Mouse (Mus musculus) ES-E14 (cell line): ENCODE results near the gene Hoxb13. TPM values are rescaled to one million over a fixed set of nuclear protein-coding genes. Genes with fewer than 3 reads are reported as not detected.

ENCODE experiments used
- DNase-seq: peaks from one replicate; pipeline ENCODE4 v3.0.0-alpha.2; 2013; ENCODE audit warnings: low read depth, low spot score
- H3K27ac ChIP-seq: 2 replicates; pipeline ENCODE4 v1.5.1; 2012; ENCODE audit warnings: low read depth, mild to moderate bottlenecking, low read length, moderate library complexity, mixed read lengths; ENCODE audit not compliant: poor library complexity, insufficient read depth, severe bottlenecking
- H3K36me3 ChIP-seq: 2 replicates; pipeline ENCODE4 v1.6.1; 2012; ENCODE audit warnings: mild to moderate bottlenecking, low read length, moderate library complexity, mixed read lengths; ENCODE audit not compliant: control insufficient read depth, poor library complexity, insufficient read depth, severe bottlenecking
- H3K4me1 ChIP-seq, 2 experiments: fragments of 150-350 bp in 1 of 2; sonication (generic) in 1 of 2; 2 replicates each; pipeline ENCODE4 v1.6.1; 2012; ENCODE audit warnings: low read length in 2 of 2, mild to moderate bottlenecking in 1 of 2, mixed read lengths in 1 of 2; ENCODE audit not compliant: control insufficient read depth in 2 of 2, insufficient read depth in 2 of 2, poor library complexity in 1 of 2
- H3K4me3 ChIP-seq, 2 experiments: fragments of 150-350 bp in 1 of 2; sonication (generic) in 1 of 2; 2 replicates each; pipeline ENCODE4 v1.5.1; 2012; ENCODE audit warnings: low read length in 2 of 2, low read depth in 1 of 2, mild to moderate bottlenecking in 1 of 2, mixed read lengths in 1 of 2; ENCODE audit not compliant: insufficient read depth in 1 of 2, poor library complexity in 1 of 2, severe bottlenecking in 1 of 2
- H3K9ac ChIP-seq: 2 replicates; pipeline ENCODE4 v1.6.1; 2012; ENCODE audit warnings: low read depth, mild to moderate bottlenecking, low read length, mixed read lengths; ENCODE audit not compliant: poor library complexity, insufficient read depth, severe bottlenecking
- H3K9me3 ChIP-seq: fragments of 150-350 bp; sonication (generic); 2 replicates; pipeline ENCODE4 v1.6.1; 2012; ENCODE audit warnings: low read depth, mild to moderate bottlenecking, low read length; ENCODE audit not compliant: control insufficient read depth, insufficient read depth
- CHD2 ChIP-seq: IDR thresholded peaks from 2 replicates; pipeline ENCODE4 v1.6.1; 2014; ENCODE audit warnings: mild to moderate bottlenecking, low read depth, low read length, inconsistent platforms
- HCFC1 ChIP-seq: IDR thresholded peaks from 2 replicates; pipeline ENCODE4 v1.6.1; 2012; ENCODE audit warnings: low read length, inconsistent platforms, borderline replicate concordance; ENCODE audit not compliant: insufficient read depth
- MAFK ChIP-seq: IDR thresholded peaks from 2 replicates; pipeline ENCODE4 v1.6.1; 2014; ENCODE audit warnings: mild to moderate bottlenecking, low read depth, low read length, inconsistent platforms; ENCODE audit not compliant: insufficient read depth
- ZC3H11A ChIP-seq: IDR thresholded peaks from 2 replicates; pipeline ENCODE4 v1.6.1; 2012; ENCODE audit warnings: low read depth, mild to moderate bottlenecking, inconsistent platforms, low read length, borderline replicate concordance
- ZNF384 ChIP-seq: IDR thresholded peaks from 2 replicates; pipeline ENCODE4 v1.6.1; 2012; ENCODE audit warnings: low read depth, low read length, inconsistent platforms
- in situ Hi-C, 2 experiments: fragments of 600-800 bp; cut with MboI; formaldehyde crosslinking; loops; one replicate each; pipeline ENCODE4 v1.15.1; 2025; ENCODE audit warnings: low sequenced_read_pairs in 2 of 2, inconsistent platforms in 1 of 2; ENCODE audit not compliant: unreplicated experiment in 2 of 2
- total RNA-seq: library from RNA; depleted of rRNA; stranded (reverse); fragments of 300-350 nt; gene quantifications from 2 replicates; pipeline ENCODE4 v1.2.3, GENCODE M21; 2012; rRNA removed

Gene Hoxb13
- total RNA-seq: 0.48 and 1.4 TPM in 2 replicates

DNA sequence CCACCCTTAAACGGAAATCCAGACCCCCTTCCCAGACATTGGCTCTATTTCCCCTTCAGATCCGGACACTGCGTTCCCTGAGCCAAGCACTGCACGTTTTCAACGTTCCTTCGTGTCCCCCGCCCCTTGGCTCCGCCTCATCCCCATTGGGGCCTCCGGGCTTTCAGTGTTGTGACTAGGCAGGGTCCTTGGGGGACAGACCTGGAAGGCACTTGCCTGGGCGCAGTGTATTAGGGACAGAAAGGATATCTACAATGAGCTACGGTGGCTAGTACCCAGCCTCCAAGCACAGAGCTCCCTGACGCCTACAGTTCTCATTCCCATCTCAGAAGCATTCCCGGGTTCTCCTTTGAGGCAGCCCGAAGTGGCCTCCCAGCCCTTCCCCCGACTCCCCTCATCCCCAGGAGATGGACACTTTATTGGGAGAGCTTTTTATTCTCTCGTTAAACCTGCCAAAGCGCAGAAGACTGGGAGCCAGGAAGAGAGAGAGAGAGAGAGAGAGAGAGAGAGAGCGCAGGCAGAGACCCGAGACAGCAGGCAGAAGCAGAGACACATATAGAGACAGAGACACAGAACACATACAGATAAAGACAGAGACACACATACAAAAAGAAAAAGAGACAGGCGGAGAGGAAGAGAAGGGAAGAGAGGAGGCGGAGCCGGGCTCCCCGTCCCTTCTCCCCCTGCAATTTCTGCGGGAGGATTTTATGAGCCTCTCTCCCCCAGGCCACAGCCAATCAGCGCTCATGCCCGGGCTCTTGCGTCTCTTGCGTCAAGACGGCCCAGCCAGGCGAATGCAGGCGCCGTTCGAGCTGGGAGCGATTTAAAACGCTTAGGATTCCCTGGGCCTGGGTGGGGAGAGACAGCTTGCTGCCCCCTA lies at the start of gene Hoxb13:
Gene Hoxb13 (plus strand): TSS at position 796 of the 880 bp plus-strand sequence.
- peaks cover 7 to 9% of the 10 kb centered on the region in 2 experiments; a peak in 3 of 4 replicates for H3K4me1 ChIP-seq
- H3K27ac ChIP-seq: no peak within 1 kb of the TSS
- TF ChIP-seq HCFC1 (no peak), ZC3H11A (no peak), ZNF384 (no peak), CHD2 (no peak), MAFK (no peak)
- H3K9ac ChIP-seq: peak within 1 kb of the TSS; percentile 43; the same call in 1 of the 2 replicates
- H3K4me3 ChIP-seq: peak within 1 kb of the TSS; percentile 39 to 43
- H3K36me3 ChIP-seq: no peaks in the 10 kb centered on the region
- no peak for DNase-seq
- no peaks in the 10 kb centered on the region for H3K9me3 ChIP-seq
- in situ Hi-C loops: loop anchor here in 1 of 2 experiments (10.0 kb wide), 1 partner anchor 141 kb away; no protein-coding TSS in a partner anchor

DNA sequence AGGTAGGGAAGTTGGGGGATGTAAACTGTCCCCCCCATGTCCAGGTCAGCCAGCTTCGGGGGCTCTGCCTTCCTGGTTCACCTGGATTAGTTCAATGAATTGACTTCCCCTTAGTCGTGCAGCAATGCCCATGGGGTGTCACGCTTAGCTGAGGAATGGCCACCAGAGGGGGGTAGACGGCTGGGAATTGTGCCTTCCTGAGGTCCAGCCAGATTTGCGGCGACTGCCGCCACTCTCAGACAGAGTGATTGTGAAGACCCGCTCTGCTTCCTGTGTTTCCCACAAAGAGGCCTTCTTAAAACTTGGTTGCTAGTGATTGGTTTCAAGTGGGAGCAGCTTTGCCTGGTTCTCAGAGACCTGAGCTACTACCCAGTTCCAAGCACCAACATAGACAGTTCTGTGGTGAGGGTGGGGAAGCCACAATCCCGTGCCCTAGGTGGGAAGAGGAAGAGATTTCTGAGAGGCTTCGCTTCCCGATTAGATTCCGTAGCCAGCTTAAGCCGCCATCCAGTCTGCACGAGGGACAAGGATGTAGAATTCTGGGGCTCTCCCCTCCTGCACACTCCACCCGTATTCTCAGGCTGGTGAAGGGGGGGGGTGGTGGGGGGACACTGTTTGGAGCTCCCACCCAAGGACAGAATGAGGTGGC lies 48.4 kb upstream of the Hoxb13 start:
- Histone ChIP-seq H3K27ac (no peak overlapping the region), H3K4me1 (peaks cover 0 to 12% of the 10 kb centered on the region in 2 experiments; a peak in 2 of 4 replicates), H3K9ac (peak overlapping the region; percentile 40; the same call in 1 of the 2 replicates), H3K36me3 (no peaks in the 10 kb centered on the region), H3K9me3 (no peaks in the 10 kb centered on the region), H3K4me3 (no peak overlapping the region; a peak in 1 of 4 replicates)
- in situ Hi-C loops: loop anchor here in 1 of 2 experiments (5.0 kb wide), 1 partner anchor 97 kb away; no protein-coding TSS in a partner anchor
- no peak for TF ChIP-seq CHD2
- TF ChIP-seq MAFK: no peak
- peak; percentile 74; the same call in 1 of the 2 replicates for TF ChIP-seq ZC3H11A
- TF ChIP-seq HCFC1: no peak
- TF ChIP-seq ZNF384: no peak
- peak; percentile 73 for DNase-seq

DNA sequence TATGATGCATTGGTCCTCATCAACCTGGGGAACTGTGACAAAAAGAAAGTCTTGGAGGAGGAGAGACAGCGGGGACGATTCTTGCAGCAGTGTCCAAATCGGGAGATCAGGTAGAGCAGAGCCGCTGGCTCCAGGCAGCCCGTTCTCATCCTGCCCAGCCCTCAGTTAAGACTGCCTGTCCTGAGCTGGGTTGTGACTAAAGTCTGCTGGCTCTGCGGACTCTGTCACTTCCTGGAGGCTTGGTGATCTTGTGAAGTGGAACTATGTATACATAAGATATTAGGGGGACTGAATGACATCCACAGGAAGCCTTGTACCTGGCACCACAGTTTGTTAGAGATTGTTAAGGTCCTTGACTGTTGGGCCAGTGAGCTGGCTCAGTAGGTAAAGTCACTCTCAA lies 46.6 kb upstream of the Hoxb13 start:
- Histone ChIP-seq H3K9me3 (no peaks in the 10 kb centered on the region), H3K36me3 (no peaks in the 10 kb centered on the region), H3K4me1 (peaks cover 0 to 3% of the 10 kb centered on the region in 2 experiments; a peak in 1 of 4 replicates), H3K4me3 (no peak overlapping the region), H3K9ac (no peak overlapping the region), H3K27ac (no peak overlapping the region)
- TF ChIP-seq ZNF384 (no peak), HCFC1 (no peak), CHD2 (no peak)
- DNase-seq: no peak
- in situ Hi-C loops: loop anchor here in 1 of 2 experiments (5.0 kb wide), 1 partner anchor 95 kb away; no protein-coding TSS in a partner anchor

DNA sequence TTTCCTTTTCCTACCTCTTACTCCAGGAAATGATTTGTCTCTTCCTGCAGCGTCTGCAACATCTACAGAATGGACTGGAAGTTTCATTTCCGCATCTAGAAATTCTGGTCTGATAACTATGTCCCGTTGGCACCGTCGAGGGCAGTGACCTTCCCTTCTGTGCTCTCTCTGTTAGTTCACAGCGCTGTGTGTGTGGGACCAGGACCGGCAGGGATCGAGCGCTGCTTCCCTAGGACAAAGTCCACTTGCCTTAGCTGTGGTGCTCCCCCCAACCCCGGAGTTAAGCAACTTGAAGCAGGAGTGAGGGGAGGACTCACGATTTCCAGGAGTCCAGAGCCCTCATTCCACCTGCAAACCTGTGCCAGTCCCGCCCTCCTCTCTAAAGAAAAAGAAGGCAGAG lies 29.3 kb upstream of the Hoxb13 start:
- in situ Hi-C loops: no loop called here
- H3K9me3 ChIP-seq: no peaks in the 10 kb centered on the region
- no peak overlapping the region for H3K4me3 ChIP-seq
- no peaks in the 10 kb centered on the region for H3K36me3 ChIP-seq
- no peak overlapping the region for H3K9ac ChIP-seq
- H3K4me1 ChIP-seq: 0 out of 4 replicates have a peak, but pooled peaks cover 0 to 3% of the 10 kb centered on the region in 2 experiments
- no peak for DNase-seq
- TF ChIP-seq ZNF384 (no peak), HCFC1 (no peak), CHD2 (no peak)
- H3K27ac ChIP-seq: no peak overlapping the region
